Mouse (Mus musculus) retina, embryonic 14.5 days (tissue): ENCODE measurements around the gene Nek9.

Experiments
- DNase-seq: peaks from one replicate; pipeline ENCODE4 v3.0.0-alpha.2; 2015; ENCODE audit warnings: low spot score

Nek9 gene

DNA sequence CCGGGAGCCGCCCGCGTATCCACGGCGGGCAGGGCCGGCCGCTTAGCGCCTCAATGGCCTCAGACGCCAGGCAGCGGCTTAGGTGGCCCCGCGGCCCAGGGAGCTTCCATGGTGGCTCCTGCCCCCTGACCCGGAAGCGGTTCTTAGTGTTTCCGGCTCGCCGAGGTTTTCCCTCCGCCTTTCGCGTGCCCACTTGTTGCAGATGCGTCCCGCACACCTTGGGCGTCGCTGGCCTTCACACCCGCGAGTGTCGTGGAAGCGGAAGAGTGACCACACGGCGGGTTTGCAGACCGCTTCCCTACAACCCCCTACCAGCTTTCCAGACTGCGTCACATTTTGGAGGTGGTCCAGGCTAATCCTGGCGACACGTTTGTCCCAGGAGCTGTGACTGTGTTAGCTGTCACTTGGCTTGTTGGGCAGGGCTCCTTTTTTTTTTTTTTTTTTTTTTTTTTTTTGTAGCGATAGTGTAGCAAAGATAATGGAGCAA, at the start of gene Nek9:
Gene Nek9, minus strand, starts transcription at position 120 of the 487 bp plus-strand sequence.
- peak; percentile 98 for DNase-seq

DNA sequence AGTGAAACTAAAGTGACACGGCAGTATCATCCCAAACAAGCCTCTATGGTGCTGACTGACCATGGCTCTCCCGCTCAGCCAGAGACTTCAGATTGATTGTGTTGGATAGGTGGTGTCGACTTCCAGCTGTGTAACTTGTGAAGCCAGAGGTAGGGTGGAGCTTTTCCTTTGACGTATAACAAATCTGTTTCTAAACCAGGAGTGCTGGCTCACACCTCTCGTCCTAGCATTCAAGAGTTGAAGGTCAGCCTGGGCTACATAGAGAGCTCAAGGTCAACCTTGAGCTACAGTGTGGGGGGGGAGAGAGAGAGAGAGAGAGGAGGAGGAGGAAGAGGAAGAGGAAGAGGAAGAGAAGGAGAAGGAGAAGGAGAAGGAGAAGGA, 46.8 kb upstream of the Nek9 start:
- DNase-seq = no peak

DNA sequence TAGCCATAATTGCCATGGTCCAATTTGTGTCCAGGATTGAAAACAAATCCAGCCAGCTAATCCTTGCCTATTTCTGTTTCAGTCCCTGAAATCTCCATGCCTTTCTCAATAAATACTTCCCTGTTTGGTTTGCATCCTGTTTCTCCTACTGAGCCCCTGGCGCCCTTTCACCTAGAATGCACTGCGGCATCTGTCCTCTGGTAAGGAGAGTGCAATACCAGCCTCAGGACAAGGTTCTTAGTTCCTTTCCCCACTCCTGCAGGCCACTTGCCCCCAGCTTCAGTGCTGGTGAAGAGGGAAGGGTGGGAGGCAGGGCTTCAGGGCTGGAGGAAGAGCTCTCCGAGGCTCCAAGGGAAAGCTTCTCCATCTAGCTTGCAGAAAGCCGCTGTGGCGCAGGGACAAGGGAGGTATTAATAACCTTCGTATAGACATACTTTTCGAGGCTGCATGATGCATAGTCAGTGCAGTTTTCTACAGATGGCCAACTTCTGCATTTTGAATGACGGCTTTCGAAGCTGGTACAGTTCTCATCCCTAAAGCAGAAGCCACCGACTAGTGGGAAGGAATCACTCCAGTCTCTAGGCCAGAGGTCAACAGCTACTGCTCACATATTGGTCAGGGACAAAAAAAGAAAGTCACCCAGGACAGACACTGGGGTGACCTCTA, 46.3 kb upstream of the Nek9 start:
- no peak for DNase-seq

DNA sequence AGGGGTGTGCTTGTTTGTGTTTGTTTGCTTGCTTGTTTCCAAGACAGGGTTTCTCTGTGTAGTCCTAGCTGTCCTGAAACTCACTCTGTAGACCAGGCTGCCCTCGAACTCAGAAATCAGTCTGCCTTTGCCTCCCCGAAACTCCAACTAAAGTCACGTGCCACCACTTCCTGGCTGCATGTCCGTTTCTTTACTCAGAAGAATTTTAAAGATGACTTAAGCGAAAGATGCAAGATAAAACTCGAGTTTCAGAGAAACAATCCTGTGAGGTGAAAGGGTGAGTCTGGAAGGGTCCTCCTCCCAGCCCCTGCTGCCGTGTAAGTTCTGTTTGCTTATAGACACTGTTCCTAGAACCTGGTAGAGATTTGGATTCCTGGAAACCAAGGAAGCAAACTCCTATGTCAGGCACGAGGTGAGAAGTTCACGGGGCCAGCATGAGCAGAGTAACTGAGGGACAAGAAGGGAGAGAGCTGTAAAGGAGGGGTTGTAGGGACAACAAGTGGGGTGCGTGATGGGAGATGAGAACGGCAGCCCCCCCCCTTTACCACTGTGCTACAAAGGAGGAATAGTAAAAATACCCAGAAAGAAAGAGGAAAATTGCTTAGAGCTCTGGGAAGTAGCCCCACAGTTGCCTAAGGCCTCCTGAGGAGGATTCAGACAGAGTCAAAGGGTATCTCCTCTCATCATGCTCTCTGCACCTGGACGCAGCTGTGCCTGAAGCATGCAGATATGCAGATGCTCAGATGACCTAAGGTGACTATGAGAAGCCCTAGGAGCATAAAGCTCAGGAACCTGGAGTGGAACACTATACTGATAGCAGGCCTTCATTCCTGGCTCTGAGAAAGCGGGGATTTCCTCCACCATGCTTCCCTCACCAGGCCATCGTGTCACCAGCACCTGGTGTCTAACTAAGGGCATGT, 43.9 kb upstream of the Nek9 start:
- DNase-seq = no peak

DNA sequence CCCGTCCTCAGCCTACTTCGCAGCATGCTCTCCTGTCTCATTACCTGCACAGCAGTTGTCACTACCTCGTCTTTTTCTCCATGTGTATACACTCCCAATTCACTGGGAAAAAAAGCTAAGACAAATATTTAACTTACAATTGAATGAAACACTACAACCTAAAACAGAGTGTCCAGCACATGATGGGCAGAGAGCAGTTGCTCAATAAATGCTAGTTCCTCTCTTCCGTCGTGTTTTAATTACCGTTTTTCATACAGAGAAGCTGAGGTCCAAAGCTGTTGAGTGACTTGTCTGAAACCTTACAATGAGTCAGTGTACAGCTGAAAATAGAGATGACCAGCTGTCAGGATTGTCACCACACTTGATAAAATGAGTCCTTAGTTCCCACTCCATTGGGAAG, 42.4 kb upstream of the Nek9 start:
- DNase-seq = no peak

DNA sequence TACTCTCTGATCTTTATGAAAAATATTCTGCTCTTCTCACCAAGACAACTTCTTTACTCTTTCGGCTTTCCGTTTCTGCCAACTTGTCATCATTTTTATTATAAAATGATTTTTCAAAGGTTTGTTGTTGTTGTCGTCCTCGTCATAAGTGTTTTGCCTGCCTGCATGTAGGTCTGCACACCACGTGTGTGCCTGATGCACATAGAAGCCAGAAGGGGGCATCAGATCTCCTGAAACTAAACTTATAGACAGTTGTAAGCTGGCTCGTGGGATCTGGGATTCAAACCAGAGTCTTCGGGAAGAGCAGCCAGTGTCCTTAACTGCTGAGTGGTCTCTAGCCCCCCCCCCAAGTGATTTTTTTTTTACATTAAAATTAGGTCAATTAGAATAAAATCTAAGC, 41.8 kb upstream of the Nek9 start:
- no peak for DNase-seq

DNA sequence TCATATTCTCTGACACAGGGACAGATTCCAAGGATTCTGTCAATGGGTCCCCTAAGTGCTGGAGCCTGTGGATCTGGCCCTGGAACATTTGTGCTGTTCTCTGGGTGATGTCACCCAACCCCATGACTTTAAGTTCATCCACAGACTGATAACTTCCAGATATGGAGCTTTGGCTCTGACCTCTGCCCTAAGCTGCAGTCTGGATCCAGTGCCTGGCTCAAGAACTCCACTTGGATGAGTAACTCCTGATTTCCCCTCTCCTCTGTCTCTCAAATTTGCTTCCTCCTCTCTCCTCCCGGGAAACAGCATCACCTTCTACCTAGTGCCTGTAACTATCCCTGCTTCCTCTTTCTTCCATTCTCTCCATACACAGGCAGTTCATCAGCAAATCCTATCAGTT, 41.1 kb upstream of the Nek9 start:
- DNase-seq = no peak

DNA sequence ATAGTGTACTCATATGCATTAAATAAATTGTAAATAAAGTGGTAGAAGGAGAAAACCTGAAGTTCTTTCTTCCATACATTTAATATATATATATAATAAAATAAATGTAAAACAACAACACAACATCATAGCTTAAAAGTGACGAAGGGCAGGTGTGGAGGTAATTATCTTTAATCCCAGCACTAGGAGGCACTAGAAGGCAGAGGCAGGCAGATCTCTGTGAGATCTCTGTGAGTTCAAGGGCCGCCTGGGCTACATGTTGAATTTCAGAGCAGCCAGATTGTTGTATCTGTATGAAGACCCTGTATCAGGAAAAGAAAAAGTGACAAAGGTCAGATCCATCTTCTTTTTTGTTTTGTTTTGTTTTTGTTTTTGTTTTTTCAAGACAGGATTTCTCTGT, 39.1 kb upstream of the Nek9 start:
- no peak for DNase-seq

DNA sequence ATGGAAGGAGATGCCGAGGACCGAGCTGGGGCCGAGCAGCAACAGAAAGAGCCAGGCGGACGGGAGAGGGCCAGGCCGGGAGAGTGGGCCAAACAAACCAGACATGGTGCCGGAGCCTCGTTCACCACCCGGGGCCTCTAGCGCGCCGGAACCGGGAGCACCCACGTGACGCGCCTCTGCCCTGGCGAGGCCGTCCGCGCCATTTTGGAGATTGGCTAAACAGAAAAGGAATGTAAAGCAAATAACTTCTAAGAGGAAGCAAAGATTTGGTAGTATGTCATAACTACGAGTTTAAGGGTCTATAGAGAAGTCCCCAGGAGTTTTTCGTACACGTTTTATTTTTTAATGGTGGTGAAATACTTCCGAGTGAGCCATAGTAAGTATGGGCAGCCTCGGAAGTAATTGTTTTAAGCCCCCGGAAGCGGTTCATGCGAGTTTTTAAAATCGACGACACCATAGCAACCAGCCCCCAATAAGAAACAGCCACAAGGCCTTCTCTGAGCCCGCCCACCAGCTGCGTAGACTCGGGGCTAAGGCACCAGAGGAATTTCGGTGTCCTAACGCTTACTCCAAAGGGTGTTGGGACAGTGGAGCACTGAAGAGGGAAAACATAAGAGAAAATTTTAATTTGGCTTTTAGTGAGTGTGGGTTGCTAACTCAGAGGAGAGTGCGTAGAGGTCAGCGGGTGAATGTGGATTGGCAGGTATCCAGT, 35.6 kb upstream of the Nek9 start, which contains the start of gene Tmed10:
Gene Tmed10, minus strand, starts transcription at position 287 of the 712 bp plus-strand sequence.
- DNase-seq = peak; percentile 95

DNA sequence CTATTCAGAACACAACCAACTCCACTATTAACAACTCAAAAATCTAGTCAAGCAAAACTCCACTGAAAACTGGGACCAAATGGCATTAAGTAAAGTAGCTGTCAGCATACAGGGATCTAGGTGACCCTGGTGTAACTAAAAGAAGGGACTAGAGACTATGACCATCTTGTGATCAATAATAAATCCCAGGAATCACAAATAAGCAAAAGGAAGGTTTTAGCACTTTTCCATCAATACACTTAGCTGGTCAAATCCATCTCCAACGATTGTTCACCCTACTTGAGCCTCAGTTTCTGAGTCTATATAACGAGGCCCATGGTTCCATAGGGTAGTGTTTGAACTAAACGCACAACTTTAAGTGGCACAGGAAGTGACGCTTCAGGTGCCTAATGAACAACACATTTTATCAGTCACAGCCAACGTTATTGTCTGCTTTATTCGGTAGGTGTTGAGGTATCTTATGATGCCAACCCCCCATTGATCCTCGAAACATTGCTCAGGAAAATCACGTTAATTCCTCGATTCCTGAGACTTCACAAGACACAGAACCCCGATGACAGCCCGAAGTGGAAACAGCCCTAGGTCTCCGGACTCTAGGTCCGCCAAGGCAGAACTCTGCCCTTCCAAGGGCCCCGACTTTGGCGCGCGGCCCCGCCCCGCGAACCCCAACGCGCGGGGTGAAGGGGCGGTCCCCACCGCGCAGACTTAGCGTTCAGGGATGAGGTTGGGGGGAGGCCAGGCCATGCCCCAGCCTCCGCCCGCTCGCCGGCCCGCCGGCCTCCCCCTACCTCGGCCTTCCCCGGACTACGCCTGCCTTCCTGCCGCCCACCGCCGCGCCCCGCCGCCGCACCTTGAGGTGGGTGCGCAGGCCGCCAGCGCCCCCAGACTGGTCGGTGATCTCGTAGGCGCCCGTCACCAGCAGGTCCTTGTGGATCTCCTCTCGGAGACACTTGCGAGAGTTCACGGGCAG, 34.7 kb upstream of the Nek9 start:
- DNase-seq = peak; percentile 53

DNA sequence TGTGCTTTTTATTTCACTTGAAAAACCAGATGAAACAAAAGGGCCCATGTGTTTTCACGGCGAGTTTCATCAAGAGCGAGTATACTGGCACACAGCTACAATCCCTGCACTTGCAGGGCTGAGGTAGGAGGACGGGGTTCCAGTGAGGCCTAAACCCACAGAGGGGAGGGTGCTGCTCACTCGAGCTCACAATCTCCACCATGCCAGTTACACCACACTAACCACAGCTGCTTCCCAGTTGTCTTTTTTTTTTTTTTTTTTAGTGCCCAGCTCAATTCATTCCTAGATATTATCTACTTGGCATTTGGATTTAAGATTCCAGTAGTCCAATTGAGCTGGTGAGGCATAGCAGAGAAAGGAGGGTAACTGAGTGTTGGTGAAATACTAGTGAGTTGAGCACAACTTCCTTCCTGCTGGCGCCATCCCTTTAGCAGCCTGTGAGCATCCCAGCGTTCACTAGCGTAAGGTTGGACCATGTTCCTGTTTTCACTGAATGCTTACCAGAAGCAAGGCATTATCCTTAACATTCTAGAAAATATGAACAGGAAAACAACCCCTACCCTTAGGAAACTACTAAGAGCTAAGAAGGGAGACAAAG, 33.0 kb upstream of the Nek9 start:
- no peak for DNase-seq

DNA sequence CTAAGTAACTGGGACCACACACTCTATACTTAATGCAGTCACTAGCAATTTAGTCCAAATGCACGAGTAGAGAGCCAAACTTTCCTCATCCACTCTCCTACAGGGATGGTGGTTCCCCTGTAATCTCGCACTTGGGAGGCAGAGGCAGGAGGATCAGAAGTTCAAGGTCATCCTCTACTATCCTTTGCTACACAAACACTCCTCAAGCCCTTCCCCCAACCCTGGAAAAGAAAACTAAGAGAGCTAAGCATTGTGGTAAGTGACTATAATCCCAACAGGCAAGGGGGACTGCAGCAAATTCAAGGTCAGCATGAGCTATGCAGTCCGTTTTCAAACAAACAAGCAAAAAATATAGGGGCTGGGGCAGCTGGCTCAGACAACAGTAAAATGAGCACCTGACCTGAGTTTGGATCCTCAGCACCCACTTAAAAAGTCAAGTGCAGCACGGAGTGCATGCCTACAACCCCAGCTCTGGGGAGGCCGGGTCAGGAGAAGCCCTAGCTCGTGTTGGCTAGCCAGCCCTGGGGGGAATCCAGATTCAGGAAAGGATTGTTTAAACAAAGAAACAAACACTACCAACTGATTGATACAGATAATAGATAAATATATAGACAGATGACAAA, 29.4 kb upstream of the Nek9 start:
- no peak for DNase-seq

DNA sequence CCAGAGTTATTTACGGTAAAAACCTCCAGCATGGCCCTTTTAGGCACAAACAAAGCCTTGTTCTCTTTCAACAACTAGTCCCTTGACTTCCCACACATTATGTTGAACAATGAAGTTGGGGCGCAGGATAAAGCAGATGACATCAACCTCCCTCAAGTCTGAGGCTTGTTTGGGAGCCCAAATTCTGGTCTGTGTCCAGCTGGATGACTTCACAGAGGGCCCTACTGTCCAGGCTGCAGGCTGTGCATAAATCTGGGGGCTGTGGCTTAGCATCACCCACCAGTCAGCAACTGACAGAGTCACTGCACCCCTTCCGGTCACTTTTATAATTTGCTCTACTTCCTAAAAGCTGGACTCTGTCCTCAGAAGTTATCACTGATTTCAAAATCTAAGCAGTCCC, 27.1 kb upstream of the Nek9 start:
- no peak for DNase-seq

DNA sequence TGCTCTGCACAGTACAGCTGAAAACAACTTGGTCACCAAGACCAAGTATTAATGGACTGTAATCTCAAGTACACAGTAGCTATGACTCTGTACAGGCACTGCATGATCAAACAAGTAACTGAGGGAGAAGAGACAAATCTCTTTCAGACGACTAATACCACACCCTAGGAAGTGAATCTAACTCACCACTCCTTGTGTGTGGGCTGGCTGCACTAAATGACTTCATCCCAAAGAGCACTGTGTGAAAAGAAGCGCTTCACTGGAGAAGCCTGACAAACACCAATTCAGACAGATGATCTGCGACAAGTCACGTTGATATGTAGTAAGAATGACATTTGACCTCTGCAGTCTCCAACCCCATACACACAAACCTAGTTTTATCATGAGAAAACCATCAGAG, 23.3 kb upstream of the Nek9 start:
- no peak for DNase-seq

DNA sequence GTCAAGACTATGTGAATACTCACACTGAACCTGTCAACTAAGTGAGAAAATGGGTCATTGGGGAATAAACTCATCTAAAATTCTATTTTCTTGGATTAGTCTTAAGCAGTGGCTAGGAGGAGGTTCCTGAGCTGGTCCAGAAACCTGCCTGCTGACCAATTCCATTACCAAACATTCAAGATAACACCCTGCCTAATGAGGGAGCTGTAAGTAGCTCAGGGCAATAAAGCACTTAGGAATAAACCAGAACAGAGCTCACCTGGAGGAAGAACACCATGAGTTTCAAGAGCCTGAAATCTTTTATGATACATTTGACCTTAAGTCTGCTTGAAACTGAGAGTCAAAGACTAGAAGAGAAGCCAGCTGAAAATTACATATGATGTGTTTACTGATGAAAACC, 22.4 kb upstream of the Nek9 start:
- no peak for DNase-seq

DNA sequence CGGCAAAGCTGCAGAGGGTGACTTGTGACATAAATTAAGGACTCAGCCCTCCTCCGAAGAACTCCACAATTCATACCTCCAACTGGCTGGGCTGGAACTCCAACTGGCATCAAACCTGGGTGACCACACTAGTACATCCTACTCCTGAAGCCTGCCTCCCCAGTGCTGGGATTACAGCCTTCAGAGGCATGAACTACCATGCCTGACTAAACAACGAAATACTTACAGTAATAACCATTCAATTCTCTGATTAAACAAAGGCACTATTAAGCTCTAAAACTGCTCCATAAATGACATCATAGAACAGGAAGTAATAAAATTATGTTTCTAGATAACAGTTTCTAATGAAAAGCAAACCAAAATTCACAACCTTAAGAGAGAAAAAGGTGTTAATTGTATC, 22.0 kb upstream of the Nek9 start:
- no peak for DNase-seq

DNA sequence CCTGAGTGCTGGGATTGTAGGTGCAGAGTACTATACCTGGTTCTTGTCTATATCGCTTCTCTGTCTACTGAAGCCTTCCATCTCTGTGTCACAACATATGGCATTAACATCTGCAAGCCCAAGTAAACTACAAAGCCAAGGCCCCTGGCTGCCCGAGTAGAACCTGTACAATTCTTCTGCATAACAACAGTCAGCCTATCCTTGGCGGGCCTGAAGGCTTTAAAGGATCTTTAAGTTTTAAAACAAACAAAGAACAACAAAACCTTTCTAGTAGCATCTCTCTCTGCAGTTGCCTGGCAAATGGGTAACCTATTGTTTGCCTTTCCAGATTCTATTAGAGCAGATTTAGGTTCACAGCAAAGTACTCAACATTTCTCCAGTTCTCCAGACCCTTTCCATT, 14.9 kb upstream of the Nek9 start:
- no peak for DNase-seq

DNA sequence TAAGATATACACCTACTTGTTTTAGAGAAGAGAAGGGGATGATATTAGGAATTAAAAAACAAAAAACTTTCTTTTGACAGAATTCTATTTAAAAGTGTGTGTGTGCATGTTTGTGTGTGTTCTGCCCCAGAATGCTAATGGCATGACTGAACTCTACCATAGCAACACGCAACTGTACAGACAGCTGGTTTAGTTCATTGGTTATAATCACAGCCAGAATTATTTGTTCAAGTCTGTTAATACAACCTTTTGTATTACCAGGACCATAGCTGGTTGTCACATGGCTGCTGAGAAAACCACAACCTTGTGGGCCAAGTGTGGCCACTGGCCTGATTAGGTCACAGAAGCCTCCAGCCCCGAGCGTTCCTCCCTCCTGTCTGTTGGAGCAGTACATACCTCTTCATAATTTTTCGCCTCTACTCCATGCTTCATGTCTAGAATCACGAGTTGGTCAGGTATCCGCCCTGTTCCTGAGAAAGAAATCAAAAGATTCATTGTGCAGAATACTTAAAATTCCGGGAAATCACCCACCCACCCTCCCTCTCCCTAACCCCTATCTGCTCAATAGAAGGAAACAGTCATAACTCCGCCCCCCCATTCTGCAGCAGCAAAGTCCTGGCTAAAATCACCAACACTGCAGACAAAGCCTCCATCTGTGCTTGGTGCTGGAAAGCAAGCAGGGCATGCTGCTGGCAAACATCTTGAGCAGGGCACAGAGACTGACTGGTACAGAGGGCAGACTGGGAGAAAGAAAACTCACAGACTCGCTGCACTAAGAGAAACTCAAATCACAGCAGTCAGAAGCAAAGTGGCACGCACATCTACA, 11.5 kb upstream of the Nek9 start:
- DNase-seq = no peak

DNA sequence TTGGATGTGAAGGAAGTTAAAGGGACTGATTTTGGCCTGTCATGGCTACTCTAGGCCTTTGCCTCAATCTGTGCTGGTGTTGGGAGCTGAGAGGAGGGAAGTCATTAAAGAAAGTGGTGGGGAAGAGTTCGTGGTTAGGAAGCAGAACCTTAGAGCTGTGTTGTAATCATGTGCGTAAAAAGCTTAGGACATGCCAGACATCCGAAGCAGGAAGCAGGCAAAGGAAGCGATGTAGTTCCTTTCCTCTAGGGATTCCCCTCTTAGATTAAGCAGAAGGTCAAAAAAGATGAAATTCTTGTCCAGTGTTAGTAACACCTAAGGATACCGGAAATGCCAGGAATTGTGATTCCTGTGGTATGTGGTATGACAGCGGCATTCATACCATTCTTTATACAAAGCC, 9.2 kb upstream of the Nek9 start:
- DNase-seq = no peak

DNA sequence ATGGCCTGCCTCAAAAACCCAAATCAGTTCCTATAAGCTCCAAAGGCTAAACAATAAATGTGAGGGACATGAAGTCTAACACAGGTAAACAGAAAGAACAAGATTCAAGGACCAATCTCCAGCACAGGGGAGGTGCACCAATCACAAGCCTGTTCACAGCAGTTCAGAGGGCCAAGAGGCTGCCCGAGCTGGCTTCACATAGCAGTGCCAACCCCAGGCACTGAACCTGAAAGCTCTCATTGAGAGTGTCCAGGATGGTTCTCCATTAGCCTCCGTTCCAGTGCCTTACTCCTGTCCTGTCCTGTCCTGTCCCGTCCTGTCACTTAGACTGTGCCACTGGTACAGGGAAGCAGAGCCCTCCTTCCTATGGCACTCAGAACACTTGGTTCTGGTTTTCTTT, 8.0 kb upstream of the Nek9 start:
- DNase-seq = no peak
